Mouse (Mus musculus): ENCODE measurements at regions not wholly inside any gene's neighbourhood (a gene's known extent, or its start where the extent isn't known, plus 50 kb on each side); places are given as distances from the start of the nearest gene placed in this dataset.

DNA sequence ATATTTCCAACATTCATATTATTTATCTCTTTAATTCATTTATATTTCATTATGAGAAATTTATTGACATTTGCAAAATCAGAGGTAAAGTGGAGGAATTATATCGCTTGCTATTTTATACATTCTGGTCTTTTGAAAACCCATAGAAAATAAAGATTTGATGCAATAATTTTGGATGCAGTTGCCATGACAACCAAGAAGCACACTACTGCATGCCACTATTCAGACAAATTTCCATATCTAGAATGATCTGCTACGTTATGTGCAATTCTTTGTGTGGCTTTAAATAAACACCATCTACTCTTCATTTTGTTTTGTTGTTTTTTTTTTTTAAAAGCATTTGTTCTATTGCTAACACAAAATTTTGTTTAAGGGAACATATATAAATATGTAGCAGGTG, 474.4 kb downstream of the Pcdh18 start:
- TF ChIP-seq CTCF (IDR thresholded peaks at IDR 0.05; ENCODE audit: borderline replicate concordance, extremely low read depth, insufficient read depth, insufficient read length), result no peak
- no peak for TF ChIP-seq POLR2A (IDR thresholded peaks at IDR 0.05; ENCODE audit: borderline replicate concordance, extremely low read depth, insufficient read depth, insufficient read length, poor library complexity, severe bottlenecking)
- DNase-seq (ENCODE audit: low read depth), result peak; percentile 50

- DNase-seq (ENCODE audit: low read depth), result no peak
- no peak for TF ChIP-seq CTCF (IDR thresholded peaks at IDR 0.05; ENCODE audit: borderline replicate concordance, extremely low read depth, insufficient read depth, insufficient read length)
- TF ChIP-seq POLR2A (IDR thresholded peaks at IDR 0.05; ENCODE audit: borderline replicate concordance, extremely low read depth, insufficient read depth, insufficient read length, poor library complexity, severe bottlenecking), result no peak
Observed at GRCm38 (mm10) chr3:49278356-49278755, 478.8 kb downstream of the Pcdh18 start.

DNA sequence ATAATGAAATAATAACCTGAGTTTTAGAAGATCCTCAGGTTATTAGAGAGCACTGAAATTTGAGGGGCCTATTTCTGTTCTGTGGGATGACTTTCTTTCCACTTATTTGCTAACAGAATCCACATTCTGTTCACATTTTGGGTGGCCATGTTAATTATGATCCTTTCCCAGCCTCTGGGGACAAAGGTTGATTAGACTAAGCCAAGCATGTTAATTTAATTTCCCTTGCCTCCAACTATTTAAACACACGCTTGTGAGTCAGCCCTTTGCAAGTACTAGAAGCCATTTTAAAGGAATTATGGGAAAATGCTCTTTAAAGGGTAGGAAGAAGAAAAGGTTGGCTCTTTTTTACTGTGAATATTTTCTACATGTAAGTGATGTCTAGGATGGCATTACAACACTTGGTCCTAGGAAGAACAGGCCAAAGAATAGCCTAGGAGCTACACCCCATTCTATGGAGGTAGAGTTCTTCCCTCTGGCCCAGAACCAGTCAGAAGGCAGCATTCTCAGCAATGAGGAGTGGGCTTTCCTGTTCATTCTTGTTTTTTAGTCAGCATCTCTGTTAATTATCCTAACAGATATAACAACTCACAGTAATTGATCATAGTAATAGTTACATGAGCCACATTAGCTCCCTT, 482.7 kb downstream of the Pcdh18 start:
- no peak for TF ChIP-seq POLR2A (IDR thresholded peaks at IDR 0.05; ENCODE audit: borderline replicate concordance, extremely low read depth, insufficient read depth, insufficient read length, poor library complexity, severe bottlenecking)
- no peak for TF ChIP-seq CTCF (IDR thresholded peaks at IDR 0.05; ENCODE audit: borderline replicate concordance, extremely low read depth, insufficient read depth, insufficient read length)
- peak; percentile 82 for DNase-seq (ENCODE audit: low read depth)

DNA sequence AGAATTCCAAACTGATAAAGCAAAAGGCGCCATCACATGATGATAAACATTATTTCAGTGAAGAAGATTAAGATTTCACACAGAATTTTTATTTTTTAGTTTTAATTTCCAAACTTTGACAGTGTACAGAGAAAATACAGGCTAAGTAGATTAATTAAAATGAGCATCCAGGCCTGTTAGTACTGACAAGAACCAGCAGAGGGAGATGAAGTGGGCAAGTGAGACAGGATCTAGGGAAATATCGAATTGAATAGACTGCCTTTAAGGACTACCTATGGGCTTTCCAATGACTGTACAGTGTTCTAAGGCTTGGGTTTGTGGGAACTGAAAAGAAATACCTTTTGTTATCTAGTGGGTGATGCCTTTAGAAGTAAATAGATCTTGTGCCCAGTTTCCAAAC, 491.1 kb downstream of the Pcdh18 start:
- DNase-seq (ENCODE audit: low read depth), result peak; percentile 53
- TF ChIP-seq CTCF (IDR thresholded peaks at IDR 0.05; ENCODE audit: borderline replicate concordance, extremely low read depth, insufficient read depth, insufficient read length) (peak; percentile 39; the same call in 1 of the 2 replicates), POLR2A (IDR thresholded peaks at IDR 0.05; ENCODE audit: borderline replicate concordance, extremely low read depth, insufficient read depth, insufficient read length, poor library complexity, severe bottlenecking) (no peak)
